Mouse (Mus musculus): ENCODE data around the gene 9130230L23Rik. TPM values are rescaled to one million over a fixed set of nuclear protein-coding genes. Genes with fewer than 3 reads are reported as not detected.

9130230L23Rik gene
- 0.26 TPM in 1 of 2 replicates, not detected in the other for polyA plus RNA-seq (2014; fragmentation: Nextera tagmentation; extraction: Ambion mirVana)

DNA sequence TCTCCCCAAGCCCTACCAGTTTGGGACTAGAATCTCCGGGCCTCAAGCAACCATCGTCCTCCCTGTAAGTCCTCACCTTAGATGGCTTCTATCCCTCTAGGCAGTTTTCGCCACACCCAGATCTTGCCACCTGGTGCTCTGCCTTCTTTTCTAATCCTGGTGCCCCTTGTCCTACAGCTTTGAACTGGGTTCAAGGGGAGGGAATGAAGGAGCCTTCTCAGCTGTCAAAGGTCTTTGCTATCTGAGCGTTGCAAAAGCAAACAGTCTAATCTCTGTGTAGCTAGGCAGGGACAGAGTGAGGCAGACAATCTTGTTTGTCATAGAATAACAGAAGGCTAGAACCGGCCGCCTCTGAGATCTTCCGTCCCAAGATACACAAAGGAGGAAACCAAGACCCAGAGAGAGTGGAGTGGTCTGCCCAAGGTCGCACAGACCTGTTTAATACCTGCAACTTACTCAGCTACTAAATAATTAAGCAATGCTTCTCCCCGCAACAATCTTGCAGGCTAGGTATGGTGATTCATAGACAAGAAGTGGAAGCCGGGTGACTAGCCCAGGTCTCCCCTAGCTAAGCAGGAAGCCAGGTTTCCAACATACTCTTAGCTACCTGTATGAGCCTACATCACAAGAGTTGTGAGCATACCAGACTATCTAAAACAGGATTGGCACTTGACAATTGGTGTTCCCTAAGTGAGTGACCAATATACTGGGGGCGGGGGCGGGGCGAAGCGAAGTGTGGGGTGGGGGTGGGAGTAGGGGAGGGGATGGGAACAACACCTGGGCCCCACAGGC lies at the start of gene 9130230L23Rik:
Gene 9130230L23Rik, minus strand, starts transcription at position 152 of the 792 bp plus-strand sequence.
- Histone ChIP-seq H3K9me3 (ENCODE audit: control insufficient read depth, low read length) (no peaks in the 10 kb centered on the region), H3K36me3 (replicated peaks; ENCODE audit: control insufficient read depth, insufficient read depth) (no peaks in the 10 kb centered on the region), H3K27me3 (ENCODE audit: control insufficient read depth, insufficient read depth, low read length) (no peaks in the 10 kb centered on the region), H3K4me2 (replicated peaks) (no peak within 1 kb of the TSS), H3K4me3 (replicated peaks; ENCODE audit: low read length) (no peak within 1 kb of the TSS), H3K9ac (no peak within 1 kb of the TSS), H3K4me1 (replicated peaks; ENCODE audit: control insufficient read depth, insufficient read depth, low read length) (no peaks in the 10 kb centered on the region), H3K27ac (no peak within 1 kb of the TSS)
- WGBS: 77% methylated on average over 14 of the region's 14 CpGs
- no peak for DNase-seq (ENCODE audit: low spot score)
- no peak for ATAC-seq (ENCODE audit: low FRiP score)

DNA sequence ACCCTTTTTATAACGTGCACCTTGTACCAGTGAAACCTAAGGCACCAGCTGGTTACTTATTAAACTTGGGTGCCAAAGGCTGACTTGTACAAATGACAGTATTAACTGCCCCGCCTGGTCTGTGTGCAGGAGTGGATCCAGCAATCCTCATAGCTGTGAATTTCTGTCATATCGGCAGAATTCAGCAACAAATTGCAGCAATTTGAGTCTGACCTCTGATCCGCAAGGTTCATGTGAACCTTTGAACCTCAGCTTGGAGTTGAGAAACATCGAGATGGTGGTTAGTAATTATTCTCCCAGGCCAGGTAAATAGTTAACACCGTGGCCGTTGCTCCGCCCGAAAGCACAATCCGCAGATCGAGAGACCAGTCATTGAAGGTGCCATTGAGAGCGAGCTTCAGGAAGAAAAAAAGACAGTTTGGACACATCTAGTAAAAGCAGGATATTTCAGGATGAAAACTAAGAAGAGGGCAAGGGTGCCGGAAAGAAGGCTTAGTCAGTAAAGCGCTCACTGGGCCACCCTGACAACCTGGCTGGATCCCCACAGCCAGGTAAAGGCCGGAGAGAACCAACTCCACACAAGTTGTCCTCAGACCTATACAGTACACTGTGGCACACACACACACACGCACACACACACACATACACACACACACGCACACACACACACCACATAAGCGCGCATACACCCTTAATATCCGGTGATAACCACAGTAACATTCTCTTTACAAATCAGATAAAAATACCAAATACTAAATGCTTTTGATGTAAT lies 48.9 kb upstream of the 9130230L23Rik start:
- H3K9ac ChIP-seq: no peak overlapping the region
- H3K4me1 ChIP-seq (replicated peaks; ENCODE audit: control insufficient read depth, insufficient read depth, low read length): no peaks in the 10 kb centered on the region
- H3K27me3 ChIP-seq (ENCODE audit: control insufficient read depth, insufficient read depth, low read length): no peaks in the 10 kb centered on the region
- no peaks in the 10 kb centered on the region for H3K9me3 ChIP-seq (ENCODE audit: control insufficient read depth, low read length)
- no peak for ATAC-seq (ENCODE audit: low FRiP score)
- H3K36me3 ChIP-seq (replicated peaks; ENCODE audit: control insufficient read depth, insufficient read depth): no peaks in the 10 kb centered on the region
- 92% methylated on average over 20 of the region's 20 CpGs for WGBS
- no peak overlapping the region for H3K4me2 ChIP-seq (replicated peaks)
- H3K4me3 ChIP-seq (replicated peaks; ENCODE audit: low read length): no peak overlapping the region
- H3K27ac ChIP-seq: no peak overlapping the region
- DNase-seq (ENCODE audit: low spot score): no peak

GRCm38 (mm10) chr5:66050841-66051240 lies 46.8 kb upstream of the 9130230L23Rik start:
- H3K27me3 ChIP-seq (ENCODE audit: control insufficient read depth, insufficient read depth, low read length): no peaks in the 10 kb centered on the region
- no peaks in the 10 kb centered on the region for H3K4me1 ChIP-seq (replicated peaks; ENCODE audit: control insufficient read depth, insufficient read depth, low read length)
- ATAC-seq (ENCODE audit: low FRiP score): no peak
- no peak overlapping the region for H3K4me2 ChIP-seq (replicated peaks)
- no peak overlapping the region for H3K27ac ChIP-seq
- H3K9ac ChIP-seq: no peak overlapping the region
- no peak overlapping the region for H3K4me3 ChIP-seq (replicated peaks; ENCODE audit: low read length)
- H3K36me3 ChIP-seq (replicated peaks; ENCODE audit: control insufficient read depth, insufficient read depth): no peaks in the 10 kb centered on the region
- H3K9me3 ChIP-seq (ENCODE audit: control insufficient read depth, low read length): no peaks in the 10 kb centered on the region
- no peak for DNase-seq (ENCODE audit: low spot score)
- WGBS: 73% methylated on average over 5 of the region's 5 CpGs

GRCm38 (mm10) chr5:66046356-66046755 lies 42.3 kb upstream of the 9130230L23Rik start:
- H3K4me2 ChIP-seq (replicated peaks): no peak overlapping the region
- H3K36me3 ChIP-seq (replicated peaks; ENCODE audit: control insufficient read depth, insufficient read depth): no peaks in the 10 kb centered on the region
- H3K9ac ChIP-seq: no peak overlapping the region
- no peaks in the 10 kb centered on the region for H3K4me1 ChIP-seq (replicated peaks; ENCODE audit: control insufficient read depth, insufficient read depth, low read length)
- DNase-seq (ENCODE audit: low spot score) (no peak), ATAC-seq (ENCODE audit: low FRiP score) (no peak)
- H3K4me3 ChIP-seq (replicated peaks; ENCODE audit: low read length): no peak overlapping the region
- H3K9me3 ChIP-seq (ENCODE audit: control insufficient read depth, low read length): no peaks in the 10 kb centered on the region
- WGBS: 89% methylated on average over 3 of the region's 3 CpGs
- no peaks in the 10 kb centered on the region for H3K27me3 ChIP-seq (ENCODE audit: control insufficient read depth, insufficient read depth, low read length)
- no peak overlapping the region for H3K27ac ChIP-seq

DNA sequence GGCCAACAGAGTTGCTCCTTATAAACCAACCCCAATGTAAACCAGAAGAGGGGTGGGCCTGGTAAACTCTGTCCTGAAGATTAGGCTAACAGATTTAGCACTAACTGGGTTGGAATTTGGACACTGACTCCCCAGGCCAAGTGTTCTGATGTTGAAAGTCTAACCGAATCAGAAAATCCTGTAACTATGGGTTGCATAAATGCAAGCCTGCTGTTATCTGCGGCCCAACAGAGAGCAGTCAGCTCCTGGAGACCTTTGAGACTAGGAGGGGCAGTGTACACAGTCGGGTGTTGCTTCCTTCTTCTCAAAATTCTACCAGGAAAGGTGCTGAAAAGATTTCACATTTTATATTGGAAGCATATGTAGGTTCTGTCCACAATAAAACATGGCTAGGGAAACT lies 39.8 kb upstream of the 9130230L23Rik start:
- DNase-seq (ENCODE audit: low spot score) (no peak), ATAC-seq (ENCODE audit: low FRiP score) (no peak)
- WGBS: 89% methylated on average over 3 of the region's 3 CpGs
- Histone ChIP-seq H3K36me3 (replicated peaks; ENCODE audit: control insufficient read depth, insufficient read depth) (no peaks in the 10 kb centered on the region), H3K4me3 (replicated peaks; ENCODE audit: low read length) (no peak overlapping the region), H3K4me1 (replicated peaks; ENCODE audit: control insufficient read depth, insufficient read depth, low read length) (no peaks in the 10 kb centered on the region), H3K27ac (no peak overlapping the region), H3K4me2 (replicated peaks) (no peak overlapping the region), H3K9me3 (ENCODE audit: control insufficient read depth, low read length) (no peaks in the 10 kb centered on the region), H3K9ac (no peak overlapping the region), H3K27me3 (ENCODE audit: control insufficient read depth, insufficient read depth, low read length) (no peaks in the 10 kb centered on the region)

DNA sequence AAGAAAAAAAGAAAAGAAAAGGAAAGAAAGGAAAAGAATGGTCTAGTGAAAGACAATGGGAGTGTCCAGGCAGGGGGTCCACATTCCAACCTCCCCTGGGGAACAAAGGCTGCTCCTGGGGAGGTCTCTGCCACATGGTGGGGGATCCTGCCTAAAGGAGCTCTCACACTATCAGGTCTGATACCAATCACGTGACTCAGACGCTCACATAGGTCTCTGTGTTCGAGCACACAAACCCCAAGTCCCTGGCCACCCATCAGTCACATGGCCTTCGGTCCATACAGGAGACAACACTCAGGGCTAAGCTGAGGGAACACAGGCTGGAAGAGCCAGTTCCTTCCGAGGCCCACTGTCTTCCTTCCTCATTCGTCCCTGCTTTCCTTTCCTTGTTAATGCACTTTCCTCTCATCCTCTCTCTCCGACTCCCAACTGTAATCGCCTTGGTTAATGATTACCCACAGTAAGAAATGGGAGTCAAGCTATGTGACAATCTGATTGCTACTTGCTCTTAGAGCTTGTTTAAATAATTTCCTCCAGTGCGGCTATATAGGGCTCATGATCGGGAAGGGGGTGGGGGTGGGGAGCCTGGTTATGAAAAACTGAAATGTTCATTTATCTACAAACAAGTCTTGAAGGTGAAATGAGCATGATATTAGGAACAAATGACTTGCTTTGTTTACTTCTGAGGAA lies 38.7 kb upstream of the 9130230L23Rik start:
- no peaks in the 10 kb centered on the region for H3K4me1 ChIP-seq (replicated peaks; ENCODE audit: control insufficient read depth, insufficient read depth, low read length)
- no peak overlapping the region for H3K9ac ChIP-seq
- no peak for ATAC-seq (ENCODE audit: low FRiP score)
- no peaks in the 10 kb centered on the region for H3K27me3 ChIP-seq (ENCODE audit: control insufficient read depth, insufficient read depth, low read length)
- no peak overlapping the region for H3K27ac ChIP-seq
- H3K9me3 ChIP-seq (ENCODE audit: control insufficient read depth, low read length): no peaks in the 10 kb centered on the region
- no peak overlapping the region; the same call in 1 of the 2 replicates for H3K4me2 ChIP-seq (replicated peaks)
- no peak for DNase-seq (ENCODE audit: low spot score)
- no peak overlapping the region for H3K4me3 ChIP-seq (replicated peaks; ENCODE audit: low read length)
- H3K36me3 ChIP-seq (replicated peaks; ENCODE audit: control insufficient read depth, insufficient read depth): no peaks in the 10 kb centered on the region
- 40% methylated on average over 10 of the region's 10 CpGs for WGBS

- H3K4me3 ChIP-seq (replicated peaks; ENCODE audit: low read length): no peak overlapping the region
- H3K4me1 ChIP-seq (replicated peaks; ENCODE audit: control insufficient read depth, insufficient read depth, low read length): no peaks in the 10 kb centered on the region
- DNase-seq (ENCODE audit: low spot score) (no peak), ATAC-seq (ENCODE audit: low FRiP score) (no peak)
- no peaks in the 10 kb centered on the region for H3K36me3 ChIP-seq (replicated peaks; ENCODE audit: control insufficient read depth, insufficient read depth)
- no peaks in the 10 kb centered on the region for H3K27me3 ChIP-seq (ENCODE audit: control insufficient read depth, insufficient read depth, low read length)
- no peak overlapping the region for H3K27ac ChIP-seq
- WGBS: 88% methylated on average over 7 of the region's 7 CpGs
- H3K9ac ChIP-seq: no peak overlapping the region
- no peaks in the 10 kb centered on the region for H3K9me3 ChIP-seq (ENCODE audit: control insufficient read depth, low read length)
- no peak overlapping the region for H3K4me2 ChIP-seq (replicated peaks)
These were observed 36.7 kb upstream of the 9130230L23Rik start for GRCm38 (mm10) chr5:66040744-66041279.

- Histone ChIP-seq H3K4me1 (replicated peaks; ENCODE audit: control insufficient read depth, insufficient read depth, low read length) (no peaks in the 10 kb centered on the region), H3K27me3 (ENCODE audit: control insufficient read depth, insufficient read depth, low read length) (no peaks in the 10 kb centered on the region), H3K4me3 (replicated peaks; ENCODE audit: low read length) (no peak overlapping the region), H3K27ac (no peak overlapping the region), H3K36me3 (replicated peaks; ENCODE audit: control insufficient read depth, insufficient read depth) (no peaks in the 10 kb centered on the region), H3K9ac (no peak overlapping the region), H3K4me2 (replicated peaks) (no peak overlapping the region), H3K9me3 (ENCODE audit: control insufficient read depth, low read length) (no peaks in the 10 kb centered on the region)
- ATAC-seq (ENCODE audit: low FRiP score): no peak
- WGBS: 87% methylated on average over 2 of the region's 2 CpGs
- DNase-seq (ENCODE audit: low spot score): no peak
These were observed 35.7 kb upstream of the 9130230L23Rik start for GRCm38 (mm10) chr5:66039813-66040212.

GRCm38 (mm10) chr5:66037066-66037465 lies 33.0 kb upstream of the 9130230L23Rik start:
- Histone ChIP-seq H3K4me1 (replicated peaks; ENCODE audit: control insufficient read depth, insufficient read depth, low read length) (no peaks in the 10 kb centered on the region), H3K36me3 (replicated peaks; ENCODE audit: control insufficient read depth, insufficient read depth) (no peaks in the 10 kb centered on the region), H3K4me3 (replicated peaks; ENCODE audit: low read length) (no peak overlapping the region), H3K27ac (no peak overlapping the region), H3K9ac (no peak overlapping the region), H3K27me3 (ENCODE audit: control insufficient read depth, insufficient read depth, low read length) (no peaks in the 10 kb centered on the region), H3K4me2 (replicated peaks) (no peak overlapping the region), H3K9me3 (ENCODE audit: control insufficient read depth, low read length) (no peaks in the 10 kb centered on the region)
- 68% methylated on average over 6 of the region's 6 CpGs for WGBS
- ATAC-seq (ENCODE audit: low FRiP score) (no peak), DNase-seq (ENCODE audit: low spot score) (no peak)

Data from hindbrain, embryonic 14.5 days (tissue).